Mouse (Mus musculus) myocyte (in vitro differentiated cells): ENCODE results near the gene Tnfaip8l2. TPM values are rescaled to one million over a fixed set of nuclear protein-coding genes. Genes with fewer than 3 reads are reported as not detected.

Source experiments
- H3K27me3 ChIP-seq: one replicate; pipeline ENCODE4 v1.6.1; 2011; ENCODE audit not compliant: control insufficient read depth, insufficient read depth, insufficient read length
- H3K36me3 ChIP-seq: one replicate; pipeline ENCODE4 v1.6.1; 2011; ENCODE audit not compliant: control insufficient read depth, insufficient read depth
- H3K4me2 ChIP-seq: one replicate; pipeline ENCODE4 v1.6.1; 2011; ENCODE audit warnings: low read depth, control low read depth
- H3K4me3 ChIP-seq: one replicate; pipeline ENCODE4 v1.5.1; 2011; ENCODE audit warnings: mild to moderate bottlenecking, control low read depth, moderate library complexity
- H3K79me2 ChIP-seq: one replicate; pipeline ENCODE4 v1.6.1; 2011; ENCODE audit not compliant: control insufficient read depth, insufficient read depth
- H3ac ChIP-seq: one replicate; pipeline ENCODE4 v1.6.1; 2011; ENCODE audit not compliant: control insufficient read depth, insufficient read length
- CEBPB ChIP-seq: IDR thresholded peaks from 2 replicates; pipeline ENCODE4 v1.6.1; 2011; ENCODE audit warnings: mild to moderate bottlenecking, moderate library complexity; ENCODE audit not compliant: poor library complexity, insufficient read depth, severe bottlenecking
- E2F4 ChIP-seq: IDR thresholded peaks from one replicate; pipeline ENCODE4 v1.6.1; 2011; ENCODE audit warnings: mild to moderate bottlenecking, control low read depth, moderate library complexity; ENCODE audit not compliant: insufficient read depth
- MAX ChIP-seq: IDR thresholded peaks from one replicate; pipeline ENCODE4 v1.6.1; 2011; ENCODE audit warnings: low read depth, mild to moderate bottlenecking, control low read depth
- MYOD1 ChIP-seq, 3 experiments: IDR thresholded peaks; one replicate each; pipeline ENCODE4 v1.6.1; 2011; ENCODE audit warnings: control low read depth in 2 of 3, low read depth in 2 of 3, mild to moderate bottlenecking in 2 of 3, moderate library complexity in 1 of 3; ENCODE audit not compliant: insufficient read length in 2 of 3, control insufficient read depth in 1 of 3
- MYOG ChIP-seq, 3 experiments: IDR thresholded peaks; one replicate each; pipeline ENCODE4 v1.6.1; 2011; ENCODE audit warnings: control low read depth in 2 of 3, low read depth in 2 of 3, mild to moderate bottlenecking in 2 of 3; ENCODE audit not compliant: insufficient read length in 2 of 3, control insufficient read depth in 1 of 3, insufficient read depth in 1 of 3
- POLR2A ChIP-seq: IDR thresholded peaks from one replicate; pipeline ENCODE4 v1.6.1; 2011; ENCODE audit warnings: low read depth, mild to moderate bottlenecking, control low read depth, moderate library complexity; ENCODE audit not compliant: insufficient read length
- POLR2AphosphoS2 ChIP-seq: IDR thresholded peaks from one replicate; pipeline ENCODE4 v1.6.1; 2011; ENCODE audit warnings: low read depth, control low read depth; ENCODE audit not compliant: insufficient read length
- REST ChIP-seq: IDR thresholded peaks from one replicate; pipeline ENCODE4 v1.6.1; 2011; ENCODE audit warnings: mild to moderate bottlenecking, control low read depth, moderate library complexity; ENCODE audit not compliant: insufficient read depth, insufficient read length
- SRF ChIP-seq: IDR thresholded peaks from one replicate; pipeline ENCODE4 v1.6.1; 2011; ENCODE audit warnings: low read depth; ENCODE audit not compliant: control insufficient read depth, insufficient read length
- TCF12 ChIP-seq: IDR thresholded peaks from one replicate; pipeline ENCODE4 v1.6.1; 2011; ENCODE audit warnings: mild to moderate bottlenecking, control low read depth; ENCODE audit not compliant: poor library complexity, insufficient read depth, severe bottlenecking
- TCF3 ChIP-seq: IDR thresholded peaks from one replicate; pipeline ENCODE4 v1.6.1; 2011; ENCODE audit warnings: low read depth, control low read depth; ENCODE audit not compliant: insufficient read length
- USF1 ChIP-seq: IDR thresholded peaks from one replicate; pipeline ENCODE4 v1.6.1; 2011; ENCODE audit warnings: low read depth, mild to moderate bottlenecking, control low read depth, moderate library complexity
- polyA plus RNA-seq: library from polyadenylated mRNA; unstranded; fragments of >200 nt; fragmentation: generic; extraction: Trizol; gene quantifications from one replicate; pipeline ENCODE4 v1.2.1, GENCODE M21; 2012; ENCODE audit warnings: missing spikeins

Gene Tnfaip8l2
- 0.22 TPM for polyA plus RNA-seq

GRCm38 (mm10) chr3:95141952-95142616 lies at the start of gene Tnfaip8l2:
TSS of gene Tnfaip8l2 (minus strand) at chr3:95142360.
- Histone ChIP-seq H3K36me3 (no peaks in the 10 kb centered on the region), H3K4me3 (no peak within 1 kb of the TSS), H3K79me2 (no peaks in the 10 kb centered on the region), H3K4me2 (no peak within 1 kb of the TSS), H3ac (no peak within 1 kb of the TSS), H3K27me3 (no peaks in the 10 kb centered on the region)
- TF ChIP-seq MYOG (IDR thresholded peaks at IDR 0.05; ENCODE audit: control insufficient read depth in 1 of 3, insufficient read depth in 1 of 3, insufficient read length in 2 of 3, low read depth in 2 of 3) (no peak), CEBPB (no peak), SRF (no peak), USF1 (no peak), POLR2AphosphoS2 (no peak), MAX (no peak), POLR2A (no peak), TCF12 (no peak), REST (no peak), MYOD1 (IDR thresholded peaks at IDR 0.05; ENCODE audit: control insufficient read depth in 1 of 3, insufficient read length in 2 of 3, low read depth in 2 of 3) (no peak), E2F4 (no peak), TCF3 (no peak)

- TF ChIP-seq CEBPB (no peak), E2F4 (no peak), MYOD1 (IDR thresholded peaks at IDR 0.05; ENCODE audit: control insufficient read depth in 1 of 3, insufficient read length in 2 of 3, low read depth in 2 of 3) (no peak), SRF (no peak), POLR2A (no peak), TCF3 (no peak), POLR2AphosphoS2 (no peak), REST (no peak), MAX (no peak), USF1 (no peak), MYOG (IDR thresholded peaks at IDR 0.05; ENCODE audit: control insufficient read depth in 1 of 3, insufficient read depth in 1 of 3, insufficient read length in 2 of 3, low read depth in 2 of 3) (no peak), TCF12 (no peak)
These were observed 44.7 kb upstream of the Tnfaip8l2 start for GRCm38 (mm10) chr3:95186888-95187287.

DNA sequence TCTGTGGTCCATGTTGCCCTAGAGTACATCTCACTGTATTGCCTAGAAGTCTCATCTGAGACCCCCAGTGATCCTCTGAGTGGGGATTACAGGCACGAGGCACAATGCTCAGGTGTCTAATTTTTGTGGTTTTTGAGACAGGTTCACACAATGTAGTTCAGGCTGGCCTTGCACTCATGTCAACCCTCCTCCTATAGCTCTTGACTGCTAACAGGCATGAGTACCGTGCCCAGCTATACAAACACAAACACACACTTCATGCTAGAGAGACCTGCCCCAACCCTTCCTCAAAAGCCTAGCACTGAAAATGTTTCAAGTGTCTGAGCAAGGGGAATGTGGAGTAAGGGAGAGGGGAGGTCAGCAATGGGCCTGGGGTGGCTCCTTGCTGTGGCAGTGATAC lies 43.9 kb upstream of the Tnfaip8l2 start:
- no peak overlapping the region for H3K4me3 ChIP-seq
- TF ChIP-seq TCF12 (no peak), MYOG (IDR thresholded peaks at IDR 0.05; ENCODE audit: control insufficient read depth in 1 of 3, insufficient read depth in 1 of 3, insufficient read length in 2 of 3, low read depth in 2 of 3) (no peak), MYOD1 (IDR thresholded peaks at IDR 0.05; ENCODE audit: control insufficient read depth in 1 of 3, insufficient read length in 2 of 3, low read depth in 2 of 3) (no peak), MAX (no peak), CEBPB (no peak), E2F4 (no peak), TCF3 (no peak), USF1 (no peak), REST (no peak), POLR2A (no peak), SRF (no peak), POLR2AphosphoS2 (no peak)
- no peak overlapping the region for H3K4me2 ChIP-seq
- H3ac ChIP-seq: no peak overlapping the region
- no peaks in the 10 kb centered on the region for H3K79me2 ChIP-seq
- peaks cover 27% of the 10 kb centered on the region for H3K36me3 ChIP-seq
- no peaks in the 10 kb centered on the region for H3K27me3 ChIP-seq

More at GRCm38 (mm10) chr3:95186888-95187287, 44.7 kb upstream of the Tnfaip8l2 start:
- Histone ChIP-seq H3K36me3 (peaks cover 25% of the 10 kb centered on the region), H3K27me3 (no peaks in the 10 kb centered on the region), H3K79me2 (no peaks in the 10 kb centered on the region), H3K4me3 (no peak overlapping the region), H3K4me2 (no peak overlapping the region), H3ac (no peak overlapping the region)

DNA sequence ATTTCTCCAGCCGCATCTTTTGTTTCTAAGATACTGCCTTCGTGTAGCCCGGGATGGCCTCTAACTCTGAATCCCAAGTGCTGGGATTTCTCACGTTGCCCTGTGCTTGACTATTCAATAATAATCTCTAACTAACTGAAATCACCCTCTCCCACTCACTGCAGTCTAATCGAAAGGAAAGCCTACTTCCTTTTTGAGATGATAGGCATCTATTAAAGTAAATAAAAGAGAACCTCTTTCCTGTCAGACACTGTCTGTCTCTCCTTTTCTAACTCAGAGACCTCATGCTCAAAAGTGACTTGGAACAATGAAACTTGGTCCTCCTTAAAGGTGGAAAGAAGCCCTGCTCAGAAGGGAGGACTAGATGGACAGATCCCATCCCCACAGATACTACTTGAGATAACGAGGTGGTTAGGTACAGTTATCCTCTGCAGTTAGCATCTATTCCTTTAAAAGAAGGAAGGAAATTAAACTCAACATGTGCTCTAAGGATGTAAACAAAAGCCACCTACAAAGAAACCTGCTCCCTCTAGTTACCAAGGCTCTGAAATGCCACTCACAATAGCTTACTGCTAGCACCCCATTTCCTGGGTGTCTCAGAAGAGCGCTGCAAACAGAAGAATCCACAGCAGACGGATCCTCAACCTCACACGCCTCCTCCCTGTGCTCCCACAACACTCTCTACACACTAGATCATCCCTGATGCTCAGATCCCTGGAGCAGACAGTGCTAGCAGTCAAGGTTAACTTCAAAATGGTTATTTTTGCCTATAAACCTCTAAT lies 42.8 kb upstream of the Tnfaip8l2 start:
- no peak for TF ChIP-seq POLR2A
- no peak for TF ChIP-seq MAX
- TF ChIP-seq E2F4: no peak
- TF ChIP-seq SRF: no peak
- TF ChIP-seq MYOG (IDR thresholded peaks at IDR 0.05; ENCODE audit: control insufficient read depth in 1 of 3, insufficient read depth in 1 of 3, insufficient read length in 2 of 3, low read depth in 2 of 3): no peak
- TF ChIP-seq MYOD1 (IDR thresholded peaks at IDR 0.05; ENCODE audit: control insufficient read depth in 1 of 3, insufficient read length in 2 of 3, low read depth in 2 of 3): no peak
- H3K36me3 ChIP-seq: peaks cover 27% of the 10 kb centered on the region

More for the DNA sequence above, 42.8 kb upstream of the Tnfaip8l2 start:
- H3K79me2 ChIP-seq: no peaks in the 10 kb centered on the region
- H3K4me3 ChIP-seq: no peak overlapping the region
- no peak overlapping the region for H3ac ChIP-seq
- H3K4me2 ChIP-seq: no peak overlapping the region
- H3K27me3 ChIP-seq: no peaks in the 10 kb centered on the region
